Mouse (Mus musculus): Measurements from ENCODE around the gene Gm5136. TPM values are rescaled to one million over a fixed set of nuclear protein-coding genes. Genes with fewer than 3 reads are reported as not detected.

Gm5136 gene
- total RNA-seq, 2 experiments from 2014 or later = 1.7 to 3.4 TPM

GRCm38 (mm10) chr10:108649174-108649573, 50.8 kb downstream of the Gm5136 start:
- DNase-seq (ENCODE audit: extremely low spot score in 1 of 2, low spot score in 1 of 2) = no peak
